Mouse (Mus musculus) gastrocnemius, adult 8-10 months (tissue): ENCODE results near the gene Nepn. TPM values are rescaled to one million over a fixed set of nuclear protein-coding genes. Genes with fewer than 3 reads are reported as not detected.

Experiments
- DNase-seq, 2 experiments: peaks; one replicate each; pipeline ENCODE4 v3.0.0; 2022; ENCODE audit warnings: low spot score in 2 of 2
- total RNA-seq, 4 experiments: library from RNA; stranded (reverse); gene quantifications; 2 replicates each; pipeline ENCODE4 v1.2.4; 2022

The Nepn gene
- total RNA-seq, 4 experiments from 2014 or later, result 0.19 TPM; not detected in 3

- DNase-seq, result no peak
Observed at GRCm38 (mm10) chr10:52399722-52400121, 10.9 kb downstream of the Nepn start.

GRCm38 (mm10) chr10:52405160-52405559 is 16.4 kb downstream of the Nepn start:
- DNase-seq, result no peak

GRCm38 (mm10) chr10:52407526-52407925 is 18.8 kb downstream of the Nepn start:
- DNase-seq, result no peak

- no peak for DNase-seq
Observed at GRCm38 (mm10) chr10:52415020-52415419, 26.2 kb downstream of the Nepn start.

- no peak for DNase-seq
Observed at GRCm38 (mm10) chr10:52416458-52416857, 27.7 kb downstream of the Nepn start.

GRCm38 (mm10) chr10:52417299-52417997 is 28.7 kb downstream of the Nepn start, which contains the start of gene Nus1:
Nus1 (plus strand) TSS chr10:52417547.
- peak; percentile 93 to 94 for DNase-seq

- no peak for DNase-seq
Observed at GRCm38 (mm10) chr10:52417998-52418860, 29.5 kb downstream of the Nepn start.

- no peak for DNase-seq
Observed at GRCm38 (mm10) chr10:52418931-52419330, 30.2 kb downstream of the Nepn start.

GRCm38 (mm10) chr10:52419402-52419801 is 30.6 kb downstream of the Nepn start:
- DNase-seq, result no peak

GRCm38 (mm10) chr10:52420526-52420925 is 31.8 kb downstream of the Nepn start:
- no peak for DNase-seq

- no peak for DNase-seq
Observed at GRCm38 (mm10) chr10:52421716-52422115, 32.9 kb downstream of the Nepn start.

GRCm38 (mm10) chr10:52423097-52423496 is 34.3 kb downstream of the Nepn start:
- no peak for DNase-seq

GRCm38 (mm10) chr10:52426314-52426980 is 37.7 kb downstream of the Nepn start:
- no peak for DNase-seq

GRCm38 (mm10) chr10:52427634-52428415 is 39.1 kb downstream of the Nepn start:
- DNase-seq, result no peak

GRCm38 (mm10) chr10:52430953-52431352 is 42.2 kb downstream of the Nepn start:
- DNase-seq, result no peak

- DNase-seq, result no peak
Observed at GRCm38 (mm10) chr10:52434836-52435235, 46.1 kb downstream of the Nepn start.

Other genes with a start within 250 kb of the Nepn start
- under 1 TPM in 2 of 4 experiments, not detected in 2; 0.05 to 0.08 TPM for gene Ros1, start 193.7 kb upstream of the Nepn start, total RNA-seq
- 1 to 10 TPM in 1 of 4 experiments, under 1 TPM in 3; 0.70 to 1.5 (median 0.76) TPM for gene Dcbld1, start 155.4 kb upstream of the Nepn start, total RNA-seq
- gene Gm26741, start 30.2 kb upstream of the Nepn start, total RNA-seq, result not detected
- 1 to 10 TPM; 6.8 to 8.1 (median 7.8) TPM for gene Gopc, start 6.8 kb upstream of the Nepn start, total RNA-seq
- 10 to 100 TPM; 15.4 to 26.3 (median 19.9) TPM for gene Nus1, start 28.6 kb downstream of the Nepn start, total RNA-seq